Mouse (Mus musculus): ENCODE data around the gene Rfx2. TPM values are rescaled to one million over a fixed set of nuclear protein-coding genes. Genes with fewer than 3 reads are reported as not detected.

Gene Rfx2
- polyA plus RNA-seq (2014; fragmentation: Illumina TruSeq; extraction: RNeasy Lipid Tissue Mini Kit (QIAGEN cat#74804); ENCODE audit: low read depth, low replicate concordance), result not detected

GRCm38 (mm10) chr17:56830411-56831110, at the start of gene Rfx2:
Gene Rfx2 (minus strand): TSS chr17:56831013.

DNA sequence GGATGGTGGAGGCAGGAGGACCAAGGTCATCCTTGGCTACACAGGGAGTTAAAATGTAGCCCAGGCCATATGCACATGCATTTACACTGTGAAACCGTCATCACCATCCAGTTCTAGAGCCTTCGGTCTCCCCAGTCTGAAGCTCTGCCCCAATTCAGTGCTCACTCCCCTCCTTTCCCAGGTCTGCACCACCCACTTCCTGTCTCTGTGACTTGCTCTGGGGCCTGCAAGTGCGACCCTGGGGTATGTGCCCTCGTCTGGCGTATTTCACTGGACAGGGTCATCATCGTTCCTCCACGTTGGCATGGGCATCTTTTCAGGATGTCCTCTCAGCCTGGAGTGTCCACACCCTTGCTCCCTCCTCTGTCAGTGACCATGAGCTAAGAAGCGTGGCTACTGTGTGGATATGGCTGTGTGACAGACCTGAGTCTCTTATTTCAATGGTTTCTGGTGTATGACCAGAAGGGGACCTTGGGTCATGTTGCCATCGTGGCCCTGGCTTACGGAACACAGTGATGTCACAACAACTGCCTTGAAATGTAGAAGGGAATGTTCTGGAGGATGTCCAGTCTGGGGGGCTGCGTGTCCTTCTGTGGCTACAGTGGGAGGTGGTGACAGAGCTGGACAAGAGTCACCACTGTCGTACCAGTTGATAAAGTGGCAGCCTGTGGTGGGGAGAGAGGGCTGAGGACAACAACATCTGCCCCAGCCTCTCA, 44.3 kb upstream of the Rfx2 start, which contains the start of gene 1700061G19Rik:
TSS of gene 1700061G19Rik (plus strand) at position 542 of the 716 bp plus-strand sequence.

GRCm38 (mm10) chr17:56874237-56874636, 43.4 kb upstream of the Rfx2 start, which contains the start of gene Acsbg2:
Gene Acsbg2 (minus strand): TSS chr17:56874447.

GRCm38 (mm10) chr17:56769950-56770349, 60.9 kb downstream of the Rfx2 start, which contains the start of gene Prr22:
Gene Prr22 (plus strand): TSS chr17:56770250.

GRCm38 (mm10) chr17:56764474-56765354, 66.1 kb downstream of the Rfx2 start, which contains the start of gene Dus3l:
Gene Dus3l (plus strand): TSS chr17:56764757.

DNA sequence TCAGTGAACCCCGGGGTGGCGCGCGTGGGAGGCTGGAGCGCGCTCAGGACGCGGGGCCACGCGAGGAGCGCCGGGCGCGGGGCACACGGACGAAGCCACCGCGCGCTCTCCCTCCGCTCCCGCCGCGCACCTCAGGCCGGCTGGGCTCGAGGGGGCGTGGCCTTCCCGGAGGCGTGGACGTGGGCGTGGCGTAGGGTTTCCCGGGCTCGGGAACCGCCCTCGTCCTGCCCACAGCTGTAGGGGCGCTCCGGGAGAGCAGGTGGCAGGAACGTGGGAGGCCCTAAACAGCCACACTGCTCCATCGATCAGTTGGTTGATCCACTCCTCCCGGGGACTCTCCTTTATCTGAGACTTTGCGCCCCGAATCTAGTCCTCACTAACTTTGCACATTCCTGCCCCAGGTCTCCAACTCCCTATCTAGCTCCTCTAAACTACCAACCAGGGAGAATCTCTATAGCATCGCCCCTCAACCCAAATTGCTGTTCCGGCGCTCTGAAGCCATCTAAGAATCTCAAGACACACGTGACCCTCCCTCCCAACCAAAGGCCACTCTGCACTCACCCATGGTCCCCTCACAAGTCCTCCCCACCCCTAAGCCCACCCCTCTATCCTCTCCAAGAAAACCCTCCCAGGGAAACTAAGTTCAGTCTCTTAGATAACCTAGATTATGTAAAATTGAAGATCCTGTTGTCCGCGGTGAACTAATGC, 73.2 kb downstream of the Rfx2 start, which contains the start of gene Nrtn:
TSS of gene Nrtn (minus strand) at position 115 of the 708 bp plus-strand sequence.

Other genes with a start within 250 kb of the Rfx2 start
- 22.4 TPM for gene Safb2, start 246.4 kb downstream of the Rfx2 start, polyA plus RNA-seq (2014; fragmentation: Illumina TruSeq; extraction: RNeasy Lipid Tissue Mini Kit (QIAGEN cat#74804); ENCODE audit: low read depth, low replicate concordance)
- gene Safb, start 246.2 kb downstream of the Rfx2 start, polyA plus RNA-seq (2014; fragmentation: Illumina TruSeq; extraction: RNeasy Lipid Tissue Mini Kit (QIAGEN cat#74804); ENCODE audit: low read depth, low replicate concordance), result 7.8 TPM
- gene 2410015M20Rik, start 221.2 kb downstream of the Rfx2 start, polyA plus RNA-seq (2014; fragmentation: Illumina TruSeq; extraction: RNeasy Lipid Tissue Mini Kit (QIAGEN cat#74804); ENCODE audit: low read depth, low replicate concordance), result 30.1 TPM
- gene Rpl36, start 217.6 kb downstream of the Rfx2 start, polyA plus RNA-seq (2014; fragmentation: Illumina TruSeq; extraction: RNeasy Lipid Tissue Mini Kit (QIAGEN cat#74804); ENCODE audit: low read depth, low replicate concordance), result not detected
- 10.4 TPM for gene Lonp1, start 204.1 kb downstream of the Rfx2 start, polyA plus RNA-seq (2014; fragmentation: Illumina TruSeq; extraction: RNeasy Lipid Tissue Mini Kit (QIAGEN cat#74804); ENCODE audit: low read depth, low replicate concordance)
- 0.53 TPM for gene Catsperd, start 202.9 kb downstream of the Rfx2 start, polyA plus RNA-seq (2014; fragmentation: Illumina TruSeq; extraction: RNeasy Lipid Tissue Mini Kit (QIAGEN cat#74804); ENCODE audit: low read depth, low replicate concordance)
- 1.4 TPM for gene Ranbp3, start 157.7 kb downstream of the Rfx2 start, polyA plus RNA-seq (2014; fragmentation: Illumina TruSeq; extraction: RNeasy Lipid Tissue Mini Kit (QIAGEN cat#74804); ENCODE audit: low read depth, low replicate concordance)
- not detected for gene Ndufa11, start 113.2 kb downstream of the Rfx2 start, polyA plus RNA-seq (2014; fragmentation: Illumina TruSeq; extraction: RNeasy Lipid Tissue Mini Kit (QIAGEN cat#74804); ENCODE audit: low read depth, low replicate concordance)
- gene Vmac, start 113.0 kb downstream of the Rfx2 start, polyA plus RNA-seq (2014; fragmentation: Illumina TruSeq; extraction: RNeasy Lipid Tissue Mini Kit (QIAGEN cat#74804); ENCODE audit: low read depth, low replicate concordance), result 6.5 TPM
- gene Nrtn, start 73.5 kb downstream of the Rfx2 start, polyA plus RNA-seq (2014; fragmentation: Illumina TruSeq; extraction: RNeasy Lipid Tissue Mini Kit (QIAGEN cat#74804); ENCODE audit: low read depth, low replicate concordance), result not detected
- gene Dus3l, start 66.3 kb downstream of the Rfx2 start, polyA plus RNA-seq (2014; fragmentation: Illumina TruSeq; extraction: RNeasy Lipid Tissue Mini Kit (QIAGEN cat#74804); ENCODE audit: low read depth, low replicate concordance), result 0.64 TPM
- not detected for gene Prr22, start 60.8 kb downstream of the Rfx2 start, polyA plus RNA-seq (2014; fragmentation: Illumina TruSeq; extraction: RNeasy Lipid Tissue Mini Kit (QIAGEN cat#74804); ENCODE audit: low read depth, low replicate concordance)
- gene Acsbg2, start 43.4 kb upstream of the Rfx2 start, polyA plus RNA-seq (2014; fragmentation: Illumina TruSeq; extraction: RNeasy Lipid Tissue Mini Kit (QIAGEN cat#74804); ENCODE audit: low read depth, low replicate concordance), result not detected
- not detected for gene 1700061G19Rik, start 44.5 kb upstream of the Rfx2 start, polyA plus RNA-seq (2014; fragmentation: Illumina TruSeq; extraction: RNeasy Lipid Tissue Mini Kit (QIAGEN cat#74804); ENCODE audit: low read depth, low replicate concordance)
- gene Mllt1, start 104.4 kb upstream of the Rfx2 start, polyA plus RNA-seq (2014; fragmentation: Illumina TruSeq; extraction: RNeasy Lipid Tissue Mini Kit (QIAGEN cat#74804); ENCODE audit: low read depth, low replicate concordance), result 0.77 TPM
- not detected for gene Acer1, start 151.1 kb upstream of the Rfx2 start, polyA plus RNA-seq (2014; fragmentation: Illumina TruSeq; extraction: RNeasy Lipid Tissue Mini Kit (QIAGEN cat#74804); ENCODE audit: low read depth, low replicate concordance)
- 4.0 TPM for gene Clpp, start 159.3 kb upstream of the Rfx2 start, polyA plus RNA-seq (2014; fragmentation: Illumina TruSeq; extraction: RNeasy Lipid Tissue Mini Kit (QIAGEN cat#74804); ENCODE audit: low read depth, low replicate concordance)
- gene Alkbh7, start 166.3 kb upstream of the Rfx2 start, polyA plus RNA-seq (2014; fragmentation: Illumina TruSeq; extraction: RNeasy Lipid Tissue Mini Kit (QIAGEN cat#74804); ENCODE audit: low read depth, low replicate concordance), result 2.8 TPM
- gene Pspn, start 169.0 kb upstream of the Rfx2 start, polyA plus RNA-seq (2014; fragmentation: Illumina TruSeq; extraction: RNeasy Lipid Tissue Mini Kit (QIAGEN cat#74804); ENCODE audit: low read depth, low replicate concordance), result not detected
- 2.1 TPM for gene Gtf2f1, start 180.3 kb upstream of the Rfx2 start, polyA plus RNA-seq (2014; fragmentation: Illumina TruSeq; extraction: RNeasy Lipid Tissue Mini Kit (QIAGEN cat#74804); ENCODE audit: low read depth, low replicate concordance)
- not detected for gene Gm17949, start 180.5 kb upstream of the Rfx2 start, polyA plus RNA-seq (2014; fragmentation: Illumina TruSeq; extraction: RNeasy Lipid Tissue Mini Kit (QIAGEN cat#74804); ENCODE audit: low read depth, low replicate concordance)
- gene Khsrp, start 200.5 kb upstream of the Rfx2 start, polyA plus RNA-seq (2014; fragmentation: Illumina TruSeq; extraction: RNeasy Lipid Tissue Mini Kit (QIAGEN cat#74804); ENCODE audit: low read depth, low replicate concordance), result 5.1 TPM
- not detected for gene Slc25a41, start 210.6 kb upstream of the Rfx2 start, polyA plus RNA-seq (2014; fragmentation: Illumina TruSeq; extraction: RNeasy Lipid Tissue Mini Kit (QIAGEN cat#74804); ENCODE audit: low read depth, low replicate concordance)
- 5.6 TPM for gene Crb3, start 228.1 kb upstream of the Rfx2 start, polyA plus RNA-seq (2014; fragmentation: Illumina TruSeq; extraction: RNeasy Lipid Tissue Mini Kit (QIAGEN cat#74804); ENCODE audit: low read depth, low replicate concordance)
- gene Slc25a23, start 228.8 kb upstream of the Rfx2 start, polyA plus RNA-seq (2014; fragmentation: Illumina TruSeq; extraction: RNeasy Lipid Tissue Mini Kit (QIAGEN cat#74804); ENCODE audit: low read depth, low replicate concordance), result 55.5 TPM
- 1.6 TPM for gene Dennd1c, start 247.5 kb upstream of the Rfx2 start, polyA plus RNA-seq (2014; fragmentation: Illumina TruSeq; extraction: RNeasy Lipid Tissue Mini Kit (QIAGEN cat#74804); ENCODE audit: low read depth, low replicate concordance)